Mouse (Mus musculus) embryonic facial prominence, embryonic 11.5 days (tissue): ENCODE data around the gene Samm50. TPM values are rescaled to one million over a fixed set of nuclear protein-coding genes. Genes with fewer than 3 reads are reported as not detected.

Source experiments
- ATAC-seq: fragments of 200-750 bp; cut with Nextera tagmentation; replicated peaks from 2 replicates; pipeline ENCODE4 v1.8.0; 2017; ENCODE audit warnings: low read depth; ENCODE audit not compliant: insufficient number of reproducible peaks, low FRiP score, low TSS enrichment
- DNase-seq: peaks from one replicate; pipeline ENCODE4 v3.0.0-alpha.2; 2015; ENCODE audit warnings: low spot score
- H3K27ac ChIP-seq: fragments of 300-500 bp; sonication (generic); replicated peaks from 2 replicates; pipeline ENCODE4 v1.5.1; 2014; ENCODE audit warnings: mild to moderate bottlenecking, low read depth, low read length, control low read depth
- H3K27me3 ChIP-seq: fragments of 300-500 bp; sonication (generic); 2 replicates; pipeline ENCODE4 v1.6.1; 2014; ENCODE audit warnings: mild to moderate bottlenecking, low read length, moderate library complexity, mixed read lengths; ENCODE audit not compliant: control insufficient read depth, insufficient read depth
- H3K36me3 ChIP-seq: fragments of 300-500 bp; sonication (generic); replicated peaks from 2 replicates; pipeline ENCODE4 v1.6.1; 2014; ENCODE audit warnings: low read depth, mild to moderate bottlenecking, low read length, moderate library complexity, mixed read lengths; ENCODE audit not compliant: control insufficient read depth, insufficient read depth
- H3K4me1 ChIP-seq: fragments of 300-500 bp; sonication (generic); 2 replicates; pipeline ENCODE4 v1.6.1; 2014; ENCODE audit warnings: low read length, mixed read lengths; ENCODE audit not compliant: control insufficient read depth, insufficient read depth
- H3K4me2 ChIP-seq: fragments of 300-500 bp; sonication (generic); 2 replicates; pipeline ENCODE4 v1.6.1; 2014; ENCODE audit warnings: low read depth, mild to moderate bottlenecking, control low read depth, low read length, moderate library complexity
- H3K4me3 ChIP-seq: fragments of 300-500 bp; sonication (generic); 2 replicates; pipeline ENCODE4 v1.5.1; 2014; ENCODE audit warnings: low read depth, low read length, control low read depth
- H3K9ac ChIP-seq: fragments of 300-500 bp; sonication (generic); replicated peaks from 2 replicates; pipeline ENCODE4 v1.6.1; 2014; ENCODE audit warnings: mild to moderate bottlenecking, control low read depth, low read length
- H3K9me3 ChIP-seq: fragments of 300-500 bp; sonication (generic); replicated peaks from 2 replicates; pipeline ENCODE4 v1.6.1; 2016; ENCODE audit warnings: mild to moderate bottlenecking, low read length, inconsistent platforms, mixed read lengths; ENCODE audit not compliant: control insufficient read depth
- WGBS: fragments of 180-500 bp; shearing (Covaris S2); extraction: QIAGEN DNeasy Blood & Tissue Kit; methylation state at CpG from one replicate; pipeline ENCODE4 v1.1.7; 2014; 5-methylcytosine and 5-hydroxymethylcytosine counted together
- polyA plus RNA-seq: library from polyadenylated mRNA; unstranded; fragments of >200 nt; fragmentation: Nextera tagmentation; extraction: Ambion mirVana; gene quantifications from 2 replicates; pipeline ENCODE4 v1.2.1, GENCODE M21; 2014

The Samm50 gene
- polyA plus RNA-seq, 1 experiment from 2014 or later, result 84.3 TPM

GRCm38 (mm10) chr15:84169511-84169910 lies 22.5 kb upstream of the Samm50 start:
- 48% methylated on average over 1 of the region's 1 CpGs for WGBS
- H3K4me2 ChIP-seq, result no peak overlapping the region
- no peak overlapping the region for H3K4me3 ChIP-seq
- ATAC-seq, result no peak
- H3K27ac ChIP-seq, result no peak overlapping the region
- H3K9me3 ChIP-seq, result no peaks in the 10 kb centered on the region
- H3K9ac ChIP-seq, result no peak overlapping the region
- no peaks in the 10 kb centered on the region for H3K36me3 ChIP-seq
- H3K4me1 ChIP-seq, result no peaks in the 10 kb centered on the region
- 0 out of 2 replicates have a peak, but pooled peaks cover 3% of the 10 kb centered on the region for H3K27me3 ChIP-seq
- no peak for DNase-seq

- no peak for ATAC-seq
- 88% methylated on average over 7 of the region's 7 CpGs for WGBS
Observed at GRCm38 (mm10) chr15:84171166-84171565, 20.9 kb upstream of the Samm50 start.

GRCm38 (mm10) chr15:84178733-84179132 lies 13.3 kb upstream of the Samm50 start:
- Histone ChIP-seq H3K4me3 (no peak overlapping the region), H3K27ac (no peak overlapping the region), H3K4me1 (no peaks in the 10 kb centered on the region), H3K9me3 (no peaks in the 10 kb centered on the region), H3K27me3 (no peaks in the 10 kb centered on the region), H3K4me2 (no peak overlapping the region), H3K9ac (no peak overlapping the region), H3K36me3 (no peaks in the 10 kb centered on the region)
- ATAC-seq (no peak), DNase-seq (no peak)
- WGBS, result 92% methylated on average over 9 of the region's 9 CpGs

More at GRCm38 (mm10) chr15:84171166-84171565, 20.9 kb upstream of the Samm50 start:
- Histone ChIP-seq H3K4me2 (no peak overlapping the region), H3K9me3 (no peaks in the 10 kb centered on the region), H3K4me1 (no peaks in the 10 kb centered on the region), H3K9ac (no peak overlapping the region), H3K36me3 (no peaks in the 10 kb centered on the region), H3K27me3 (0 out of 2 replicates have a peak, but pooled peaks cover 3% of the 10 kb centered on the region), H3K27ac (no peak overlapping the region), H3K4me3 (no peak overlapping the region)
- no peak for DNase-seq

GRCm38 (mm10) chr15:84182000-84182399 lies 10.0 kb upstream of the Samm50 start:
- ATAC-seq (no peak), DNase-seq (no peak)
- Histone ChIP-seq H3K9me3 (no peaks in the 10 kb centered on the region), H3K4me1 (no peaks in the 10 kb centered on the region), H3K27ac (no peak overlapping the region), H3K4me2 (no peak overlapping the region), H3K4me3 (no peak overlapping the region), H3K36me3 (no peaks in the 10 kb centered on the region), H3K27me3 (no peaks in the 10 kb centered on the region), H3K9ac (no peak overlapping the region)
- WGBS, result 51% methylated on average over 6 of the region's 6 CpGs

- ATAC-seq (no peak), DNase-seq (no peak)
- no peak overlapping the region for H3K4me2 ChIP-seq
- H3K36me3 ChIP-seq, result no peaks in the 10 kb centered on the region
- no peak overlapping the region for H3K9ac ChIP-seq
- 40% methylated on average over 1 of the region's 1 CpGs for WGBS
- no peak overlapping the region for H3K4me3 ChIP-seq
- H3K9me3 ChIP-seq, result no peaks in the 10 kb centered on the region
- no peaks in the 10 kb centered on the region for H3K27me3 ChIP-seq
- H3K27ac ChIP-seq, result no peak overlapping the region
- H3K4me1 ChIP-seq, result no peaks in the 10 kb centered on the region
Observed at GRCm38 (mm10) chr15:84183967-84184366, 8.1 kb upstream of the Samm50 start.

GRCm38 (mm10) chr15:84186196-84186595 lies 5.8 kb upstream of the Samm50 start:
- ATAC-seq, result no peak
- Histone ChIP-seq H3K4me2 (no peak overlapping the region), H3K4me1 (no peaks in the 10 kb centered on the region), H3K27ac (no peak overlapping the region), H3K9me3 (no peaks in the 10 kb centered on the region), H3K9ac (no peak overlapping the region), H3K36me3 (no peaks in the 10 kb centered on the region), H3K27me3 (no peaks in the 10 kb centered on the region), H3K4me3 (no peak overlapping the region)
- DNase-seq, result no peak
- 54% methylated on average over 4 of the region's 4 CpGs for WGBS

- no peak overlapping the region for H3K9ac ChIP-seq
- no peaks in the 10 kb centered on the region for H3K9me3 ChIP-seq
- no peak overlapping the region for H3K4me3 ChIP-seq
- no peaks in the 10 kb centered on the region for H3K27me3 ChIP-seq
- ATAC-seq, result no peak
- WGBS, result 63% methylated on average over 2 of the region's 2 CpGs
- no peak overlapping the region for H3K4me2 ChIP-seq
- 0 out of 2 replicates have a peak, but pooled peaks cover 2% of the 10 kb centered on the region for H3K4me1 ChIP-seq
- no peak overlapping the region for H3K27ac ChIP-seq
- no peak for DNase-seq
- no peaks in the 10 kb centered on the region for H3K36me3 ChIP-seq
Observed at GRCm38 (mm10) chr15:84188887-84189530, 3.0 kb upstream of the Samm50 start.

- H3K27ac ChIP-seq, result no peak overlapping the region
- 0 out of 2 replicates have a peak, but pooled peaks cover 2% of the 10 kb centered on the region for H3K4me1 ChIP-seq
- 29% methylated on average over 3 of the region's 3 CpGs for WGBS
- no peak overlapping the region for H3K9ac ChIP-seq
- H3K9me3 ChIP-seq, result no peaks in the 10 kb centered on the region
- H3K27me3 ChIP-seq, result no peaks in the 10 kb centered on the region
- ATAC-seq (no peak), DNase-seq (peak; percentile 49)
- no peaks in the 10 kb centered on the region for H3K36me3 ChIP-seq
- no peak overlapping the region for H3K4me2 ChIP-seq
- no peak overlapping the region for H3K4me3 ChIP-seq
Observed at GRCm38 (mm10) chr15:84189881-84190280, 2.2 kb upstream of the Samm50 start.
